Mouse (Mus musculus) hindbrain, embryonic 12.5 days (tissue): ENCODE results near the gene Zfp759. TPM values are rescaled to one million over a fixed set of nuclear protein-coding genes. Genes with fewer than 3 reads are reported as not detected.
"Not testable (repeated sequence)": the region's sequence is repeated elsewhere in the genome, so short reads cannot be mapped to it uniquely, and the experiment has no call there.

Experiments
- ATAC-seq: fragments of 200-750 bp; cut with Nextera tagmentation; 2 replicates; pipeline ENCODE4 v1.8.0; 2017; ENCODE audit warnings: moderate TSS enrichment; ENCODE audit not compliant: low FRiP score
- H3K27ac ChIP-seq: fragments of 300-500 bp; sonication (generic); 2 replicates; pipeline ENCODE4 v1.5.1; 2016; ENCODE audit warnings: mild to moderate bottlenecking
- H3K27me3 ChIP-seq: fragments of 300-500 bp; sonication (generic); 2 replicates; pipeline ENCODE4 v1.6.1; 2016; ENCODE audit warnings: mild to moderate bottlenecking
- H3K36me3 ChIP-seq: fragments of 300-500 bp; sonication (generic); 2 replicates; pipeline ENCODE4 v1.6.1; 2016; ENCODE audit warnings: mild to moderate bottlenecking
- H3K4me1 ChIP-seq: fragments of 300-500 bp; sonication (generic); 2 replicates; pipeline ENCODE4 v1.6.1; 2016
- H3K4me2 ChIP-seq: fragments of 300-500 bp; sonication (generic); replicated peaks from 2 replicates; pipeline ENCODE4 v1.6.1; 2016; ENCODE audit warnings: mild to moderate bottlenecking
- H3K4me3 ChIP-seq: fragments of 300-500 bp; sonication (generic); 2 replicates; pipeline ENCODE4 v1.5.1; 2016; ENCODE audit warnings: mild to moderate bottlenecking
- H3K9ac ChIP-seq: fragments of 300-500 bp; sonication (generic); 2 replicates; pipeline ENCODE4 v1.6.1; 2016; ENCODE audit warnings: mild to moderate bottlenecking, moderate library complexity
- H3K9me3 ChIP-seq: fragments of 300-500 bp; sonication (generic); replicated peaks from 2 replicates; pipeline ENCODE4 v1.6.1; 2016; ENCODE audit warnings: mild to moderate bottlenecking
- WGBS: fragments of 180-500 bp; shearing (Covaris S2); methylation state at CpG from one replicate; pipeline ENCODE4 v1.1.7; 2016; 5-methylcytosine and 5-hydroxymethylcytosine counted together
- polyA plus RNA-seq: library from polyadenylated mRNA; unstranded; fragments of >200 nt; fragmentation: Nextera tagmentation; extraction: Ambion mirVana; gene quantifications from 2 replicates; pipeline ENCODE4 v1.2.1, GENCODE M21; 2016

Gene Zfp759
- polyA plus RNA-seq, 1 experiment from 2014 or later = 2.4 TPM

DNA sequence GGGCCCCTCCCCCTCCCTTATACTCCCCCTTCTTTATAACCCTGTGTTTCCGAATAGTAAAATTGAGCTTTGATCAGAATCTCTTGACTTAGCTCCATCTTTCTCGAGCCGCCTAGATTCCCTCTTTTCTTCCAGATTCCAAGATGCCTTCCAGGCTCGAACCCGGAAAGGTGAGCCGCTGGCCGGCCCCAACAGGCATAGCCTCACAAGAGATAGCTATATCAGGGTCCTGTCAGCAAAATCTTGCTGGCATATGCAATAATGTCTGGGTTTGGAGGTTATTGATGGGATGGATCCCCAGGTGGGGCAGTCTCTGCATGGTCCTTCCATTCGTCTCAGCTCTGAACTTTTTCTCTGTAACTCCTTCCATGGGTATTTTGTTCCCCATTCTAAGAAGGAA lies 5.3 kb upstream of the Zfp759 start, which contains the start of gene Rslcan18:
TSS of gene Rslcan18 (minus strand) at position 101 of the 400 bp plus-strand sequence.
- H3K36me3 ChIP-seq, H3K27ac ChIP-seq, H3K27me3 ChIP-seq, H3K9ac ChIP-seq, ATAC-seq, H3K9me3 ChIP-seq, H3K4me2 ChIP-seq, H3K4me3 ChIP-seq, H3K4me1 ChIP-seq: not testable (repeated sequence)
- WGBS = 92% methylated on average over 8 of the region's 8 CpGs

DNA sequence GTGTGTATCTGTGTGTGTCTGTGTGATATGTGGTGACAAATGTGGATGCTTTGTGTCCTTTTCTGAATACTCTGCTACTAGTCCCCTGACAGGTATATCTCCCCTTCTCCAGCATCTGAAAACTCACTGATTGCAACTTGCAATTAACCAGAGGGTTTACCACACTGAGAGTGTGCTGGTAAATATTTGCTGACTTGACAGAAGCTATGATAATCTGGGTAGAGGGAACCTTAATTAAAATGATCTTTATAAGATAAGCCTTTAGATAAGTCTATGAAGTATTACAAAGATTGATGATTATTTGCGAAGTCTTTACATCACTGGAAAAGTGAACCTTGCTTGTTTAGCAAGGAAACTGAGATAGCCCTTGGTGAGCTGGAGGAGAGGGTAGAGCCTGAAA lies 3.0 kb downstream of the Zfp759 start:
- H3K4me3 ChIP-seq = no peak overlapping the region
- no peak overlapping the region for H3K9ac ChIP-seq
- no peak overlapping the region for H3K4me2 ChIP-seq
- H3K27ac ChIP-seq = no peak overlapping the region
- no peak for ATAC-seq
- H3K36me3 ChIP-seq = no peaks in the 10 kb centered on the region
- H3K4me1 ChIP-seq = peaks cover 7% of the 10 kb centered on the region
- H3K27me3 ChIP-seq = no peaks in the 10 kb centered on the region
- WGBS = 88% methylated on average over 1 of the region's 1 CpGs
- no peaks in the 10 kb centered on the region for H3K9me3 ChIP-seq

DNA sequence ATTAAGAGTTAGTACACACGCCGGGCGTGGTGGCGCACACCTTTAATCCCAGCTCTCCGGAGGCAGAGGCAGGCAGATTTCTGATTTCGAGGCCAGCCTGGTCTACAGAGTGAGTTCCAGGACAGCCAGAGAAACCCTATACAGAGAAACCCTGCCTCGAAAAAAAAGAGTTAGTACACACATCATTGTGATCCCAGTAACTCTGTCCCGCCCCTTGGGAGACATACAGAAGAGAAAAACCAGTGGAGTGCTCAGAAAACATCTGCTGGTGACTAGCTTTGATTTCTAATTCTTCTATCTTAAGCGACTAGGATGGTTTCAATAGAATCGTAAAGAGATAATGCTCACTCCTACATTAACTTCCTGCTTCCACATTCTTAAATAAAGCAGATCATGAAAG lies 6.0 kb downstream of the Zfp759 start:
- ATAC-seq = peak; percentile 18
- peak overlapping the region; percentile 65 for H3K4me2 ChIP-seq
- H3K27me3 ChIP-seq, H3K4me1 ChIP-seq, H3K9me3 ChIP-seq, H3K9ac ChIP-seq, H3K27ac ChIP-seq, H3K36me3 ChIP-seq, H3K4me3 ChIP-seq: not testable (repeated sequence)
- 80% methylated on average over 10 of the region's 10 CpGs for WGBS

DNA sequence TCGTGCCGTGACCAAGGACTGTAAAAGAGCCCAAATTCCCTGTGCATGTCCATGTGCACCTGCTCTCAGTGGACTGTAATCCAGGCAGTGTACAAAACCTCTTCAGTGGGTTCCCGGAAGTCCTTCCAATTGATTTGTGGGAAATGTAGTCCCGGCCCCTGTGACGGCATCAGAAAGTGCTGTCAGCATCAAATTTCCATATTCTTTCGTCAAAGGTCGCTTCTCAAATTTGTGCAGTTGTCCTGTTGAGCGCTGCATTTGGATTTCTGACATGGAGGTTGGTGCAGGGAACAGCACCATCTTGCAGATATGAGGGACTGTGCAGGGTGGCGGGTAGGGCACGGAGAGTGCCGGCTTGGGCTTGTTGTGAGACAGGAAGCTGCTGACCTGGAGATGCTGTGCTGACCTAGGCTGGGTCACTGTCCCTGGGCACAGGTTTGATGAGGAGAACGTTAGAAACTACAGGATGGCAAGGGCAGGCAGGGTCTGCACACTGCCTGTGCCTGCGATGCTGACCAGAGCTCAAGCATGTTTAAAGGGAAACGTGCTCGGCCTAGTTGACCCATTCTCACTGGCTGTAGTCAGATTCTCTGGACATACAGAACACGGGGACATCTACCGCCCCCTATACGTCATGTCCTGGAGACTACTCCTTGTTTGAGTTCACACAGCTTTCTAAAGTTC lies 6.7 kb downstream of the Zfp759 start:
- peak overlapping the region; percentile 65 for H3K4me2 ChIP-seq
- H3K36me3 ChIP-seq = no peaks in the 10 kb centered on the region
- peak overlapping the region; percentile 64 for H3K9ac ChIP-seq
- H3K27ac ChIP-seq = peak overlapping the region; percentile 69
- H3K4me3 ChIP-seq = peak overlapping the region; percentile 54
- no peaks in the 10 kb centered on the region for H3K27me3 ChIP-seq
- no peaks in the 10 kb centered on the region for H3K9me3 ChIP-seq
- WGBS = under 1% methylated on average over 18 of the region's 18 CpGs
- peak; percentile 98 for ATAC-seq
- H3K4me1 ChIP-seq = peaks cover 7% of the 10 kb centered on the region

DNA sequence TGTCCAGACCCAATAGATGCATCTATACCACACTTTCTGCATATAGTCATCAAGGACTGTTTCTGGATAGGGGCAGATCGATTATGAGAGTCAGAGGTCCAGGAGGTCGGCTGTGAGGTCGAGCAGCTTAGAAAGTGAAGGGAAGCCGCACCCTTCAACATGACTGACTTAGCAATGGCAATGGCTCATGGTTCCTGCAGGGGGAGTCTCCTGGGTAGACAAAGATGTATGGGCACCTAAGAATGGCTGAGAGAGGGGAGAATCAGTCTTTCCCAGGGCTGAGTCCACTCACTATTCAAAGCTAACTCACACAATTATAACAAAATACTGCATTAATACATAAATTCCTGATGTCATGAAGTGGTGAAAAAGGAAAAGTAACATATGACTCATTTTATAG lies 44.7 kb downstream of the Zfp759 start:
- H3K4me2 ChIP-seq, H3K9me3 ChIP-seq, H3K4me3 ChIP-seq, H3K36me3 ChIP-seq, H3K27me3 ChIP-seq, H3K27ac ChIP-seq, H3K9ac ChIP-seq, H3K4me1 ChIP-seq, ATAC-seq: not testable (repeated sequence)
- WGBS = 72% methylated on average over 4 of the region's 4 CpGs

DNA sequence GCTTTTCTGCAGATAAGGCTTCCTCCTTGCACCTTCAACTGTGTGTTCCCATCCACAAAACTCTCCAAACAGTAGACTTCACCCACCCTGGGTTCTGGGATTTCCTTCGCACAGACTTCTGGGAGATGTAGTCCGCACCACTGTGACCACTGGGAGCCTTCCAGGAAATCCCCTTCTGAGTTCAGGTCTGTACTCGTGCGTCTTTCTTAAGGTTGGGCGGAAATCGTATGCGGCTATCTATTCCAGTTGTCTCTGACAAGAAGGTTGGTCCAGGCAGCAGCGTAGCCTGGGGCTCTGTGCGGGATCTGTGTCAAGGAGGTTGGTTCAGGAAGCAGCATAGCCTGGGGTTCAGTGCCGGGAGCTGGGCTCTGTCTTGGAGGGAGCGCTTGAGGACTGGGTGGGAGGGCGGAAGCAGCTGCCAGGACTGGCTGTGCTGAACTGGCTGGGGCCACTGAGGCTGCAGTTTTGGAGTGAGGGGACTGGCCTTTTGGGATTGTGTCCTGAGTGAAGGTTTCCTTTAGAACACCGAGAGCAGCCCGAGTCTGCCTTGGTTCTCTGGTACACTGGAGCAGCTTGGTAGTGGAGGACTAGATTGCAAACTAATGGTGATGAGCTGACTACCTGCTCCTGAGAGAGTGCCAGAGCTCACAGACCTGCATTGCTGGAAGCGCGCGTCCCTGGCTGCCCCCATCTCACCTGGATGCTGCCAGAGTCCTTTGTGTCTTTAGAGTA lies 51.7 kb downstream of the Zfp759 start, which contains the start of gene Rsl1:
TSS of gene Rsl1 (plus strand) at position 192 of the 732 bp plus-strand sequence.
- H3K27ac ChIP-seq, H3K4me1 ChIP-seq, H3K9me3 ChIP-seq, H3K27me3 ChIP-seq: not testable (repeated sequence)
- peak; percentile 98 for ATAC-seq
- Histone ChIP-seq H3K36me3 (peaks cover 12% of the 10 kb centered on the region; the same call in 1 of the 2 replicates), H3K9ac (peak within 1 kb of the TSS; percentile 57), H3K4me3 (peak within 1 kb of the TSS; percentile 64), H3K4me2 (peak within 1 kb of the TSS; percentile 65)
- 1% methylated on average over 17 of the region's 17 CpGs for WGBS

DNA sequence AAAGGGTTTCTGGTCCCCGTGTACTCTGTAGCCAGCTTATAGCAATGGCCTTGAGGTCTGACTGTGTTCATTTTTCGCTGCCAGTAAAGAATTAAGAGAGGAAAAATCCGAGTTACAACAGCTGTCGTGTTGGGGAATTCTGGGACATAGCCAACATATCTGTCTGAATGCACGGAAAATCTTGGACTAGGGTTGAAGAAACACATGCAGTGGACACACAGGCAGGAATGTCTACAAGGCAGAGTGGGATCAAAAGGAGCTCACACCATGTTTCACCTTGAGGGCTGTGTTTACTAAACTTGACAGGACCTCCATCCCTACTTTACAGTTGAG lies 52.2 kb downstream of the Zfp759 start:
- no peak for ATAC-seq
- WGBS = 29% methylated on average over 5 of the region's 5 CpGs
- Histone ChIP-seq H3K27ac (no peak overlapping the region), H3K36me3 (peaks cover 12% of the 10 kb centered on the region; the same call in 1 of the 2 replicates), H3K4me3 (peak overlapping the region; percentile 64), H3K4me2 (peak overlapping the region; percentile 65), H3K9ac (peak overlapping the region; percentile 57), H3K9me3 (no peaks in the 10 kb centered on the region), H3K4me1 (peaks cover 3% of the 10 kb centered on the region; the same call in 1 of the 2 replicates), H3K27me3 (no peaks in the 10 kb centered on the region)

Other genes starting within 250 kb of the Zfp759 start
- 1.5 and 1.6 TPM in 2 replicates for gene Gm10767, start 216.7 kb upstream of the Zfp759 start, polyA plus RNA-seq
- gene Zfp712, start 60.5 kb upstream of the Zfp759 start, polyA plus RNA-seq = 5.5 and 6.2 TPM in 2 replicates
- gene Zfp708, start 23.7 kb upstream of the Zfp759 start, polyA plus RNA-seq = 7.8 and 8.3 TPM in 2 replicates
- gene Gm28557, start 13.1 kb upstream of the Zfp759 start, polyA plus RNA-seq = 2.2 TPM in 2 replicates
- gene Rslcan18, start 5.4 kb upstream of the Zfp759 start, polyA plus RNA-seq = 0.15 TPM in 1 of 2 replicates, not detected in the other
- gene Rsl1, start 51.5 kb downstream of the Zfp759 start, polyA plus RNA-seq = 6.2 and 7.1 TPM in 2 replicates
- gene Zfp455, start 72.8 kb downstream of the Zfp759 start, polyA plus RNA-seq = 1.4 and 1.8 TPM in 2 replicates
- gene Zfp458, start 156.8 kb downstream of the Zfp759 start, polyA plus RNA-seq = 3.8 and 4.6 TPM in 2 replicates
- 0.50 and 0.85 TPM in 2 replicates for gene Zfp457, start 184.8 kb downstream of the Zfp759 start, polyA plus RNA-seq
- gene Zfp595, start 210.9 kb downstream of the Zfp759 start, polyA plus RNA-seq = 1.7 and 1.8 TPM in 2 replicates
- gene Gm28044, start 238.9 kb downstream of the Zfp759 start, polyA plus RNA-seq = not detected in 2 replicates
- gene Zfp953, start 238.9 kb downstream of the Zfp759 start, polyA plus RNA-seq = 0.72 and 0.98 TPM in 2 replicates